In genomic region chr19:6465090-6465489, GRCm38 (mm10) we compare ENCODE assay signal across 11 mouse cellular contexts. TPM values are rescaled to one million over a fixed set of nuclear protein-coding genes. Genes with fewer than 3 reads are reported as not detected.
DNase-seq lines count a peak whose midpoint lies in the region; ATAC-seq and TF ChIP-seq lines count a peak whose summit lies in the region.
"Had no signal": no experiment of that assay in that cellular context is flagged by ENCODE, and none has a peak within 500 bp of the region (broad histone marks: within the 10 kb centered on the region; RNA-seq: fewer than 3 reads in every experiment).

No protein-coding gene starts in this region.

- TF ChIP-seq CTCF in layer of hippocampus, adult 2 months (conservative IDR thresholded peaks at IDR 0.05): no peak
- TF ChIP-seq CTCF in stomach, postnatal 0 days (IDR thresholded peaks at IDR 0.05; ENCODE audit: low read depth): no peak

- no peak overlapping the region for H3K4me3 ChIP-seq in layer of hippocampus, adult 2 months
- H3K4me3 ChIP-seq in embryonic facial prominence, embryonic 14.5 days (ENCODE audit: low read depth, low read length): no peak overlapping the region
- H3K4me3 ChIP-seq in midbrain, embryonic 10.5 days: no peak overlapping the region
- no peak overlapping the region for H3K4me3 ChIP-seq in stomach, postnatal 0 days (ENCODE audit: low read depth, low read length)

- H3K9me3 ChIP-seq in embryonic facial prominence, embryonic 14.5 days (ENCODE audit: control insufficient read depth, low read length): no peaks in the 10 kb centered on the region
- no peaks in the 10 kb centered on the region for H3K9me3 ChIP-seq in midbrain, embryonic 10.5 days (replicated peaks)
- H3K9me3 ChIP-seq in stomach, postnatal 0 days (ENCODE audit: control insufficient read depth, low read length): no peaks in the 10 kb centered on the region

- WGBS in embryonic facial prominence, embryonic 14.5 days: 31% methylated on average over 5 of the region's 5 CpGs
- WGBS in midbrain, embryonic 10.5 days: 46% methylated on average over 5 of the region's 5 CpGs
- WGBS in stomach, postnatal 0 days: 41% methylated on average over 5 of the region's 5 CpGs

- no peak for TF ChIP-seq EP300 in stomach, postnatal 0 days (optimal IDR thresholded peaks at IDR 0.05)

- no peak overlapping the region for H3K4me2 ChIP-seq in embryonic facial prominence, embryonic 14.5 days (ENCODE audit: low read depth, low read length)
- no peak overlapping the region for H3K4me2 ChIP-seq in stomach, postnatal 0 days (replicated peaks; ENCODE audit: low read depth)
- H3K4me2 ChIP-seq: liver, embryonic 11.5 days had no signal

- peaks cover 11% of the 10 kb centered on the region for H3K4me1 ChIP-seq in embryonic facial prominence, embryonic 14.5 days (ENCODE audit: control insufficient read depth, insufficient read depth, low read length)
- H3K4me1 ChIP-seq in midbrain, embryonic 10.5 days: peaks cover 48% of the 10 kb centered on the region
- no peaks in the 10 kb centered on the region for H3K4me1 ChIP-seq in stomach, postnatal 0 days (replicated peaks; ENCODE audit: control insufficient read depth, insufficient read depth)

- no peak for ATAC-seq in embryonic facial prominence, embryonic 14.5 days (ENCODE audit: low read depth)
- ATAC-seq in stomach, postnatal 0 days (ENCODE audit: low FRiP score, low TSS enrichment): peak; percentile 44; the same call in 1 of the 2 replicates
- no peak for ATAC-seq in inflammation-experienced regulatory T-cells, adult 6 months

- H3K9ac ChIP-seq in embryonic facial prominence, embryonic 14.5 days (ENCODE audit: low read depth, low read length): no peak overlapping the region
- no peak overlapping the region for H3K9ac ChIP-seq in stomach, postnatal 0 days (ENCODE audit: low read length)

- no peaks in the 10 kb centered on the region for H3K27me3 ChIP-seq in embryonic facial prominence, embryonic 14.5 days (replicated peaks; ENCODE audit: control insufficient read depth, insufficient read depth, low read length)
- peaks cover 23% of the 10 kb centered on the region for H3K27me3 ChIP-seq in midbrain, embryonic 10.5 days (ENCODE audit: low read depth, poor library complexity, severe bottlenecking)
- H3K27me3 ChIP-seq in stomach, postnatal 0 days (ENCODE audit: control insufficient read depth, insufficient read depth, low read length): no peaks in the 10 kb centered on the region

- no peak for DNase-seq in layer of hippocampus, adult 2 months (ENCODE audit: low spot score in 2 of 2)
- DNase-seq in layer of hippocampus, adult 9-11 months: no peak
- peak; percentile 8 for DNase-seq in embryonic facial prominence, embryonic 14.5 days (ENCODE audit: low spot score)
- DNase-seq in midbrain, embryonic 10.5 days (ENCODE audit: low spot score): no peak
- DNase-seq in stomach, postnatal 0 days (ENCODE audit: low spot score): no peak
- no peak for DNase-seq in right cerebral cortex, adult 2 months (ENCODE audit: low spot score in 2 of 2)
- DNase-seq: gastrocnemius, postnatal 10 days; heart, postnatal 36 days had no signal

- H3K27ac ChIP-seq in layer of hippocampus, adult 2 months: peak overlapping the region; percentile 62; the same call in 1 of the 2 replicates
- no peak overlapping the region for H3K27ac ChIP-seq in embryonic facial prominence, embryonic 14.5 days (replicated peaks; ENCODE audit: low read depth, low read length)
- peak overlapping the region; percentile 53 for H3K27ac ChIP-seq in midbrain, embryonic 10.5 days (replicated peaks)
- no peak overlapping the region for H3K27ac ChIP-seq in stomach, postnatal 0 days (replicated peaks)
- H3K27ac ChIP-seq: macrophage had no signal

- no peaks in the 10 kb centered on the region for H3K36me3 ChIP-seq in embryonic facial prominence, embryonic 14.5 days (ENCODE audit: control insufficient read depth, insufficient read depth, low read length)
- H3K36me3 ChIP-seq in midbrain, embryonic 10.5 days: no peaks in the 10 kb centered on the region
- no peaks in the 10 kb centered on the region for H3K36me3 ChIP-seq in stomach, postnatal 0 days (ENCODE audit: control insufficient read depth, insufficient read depth, low read length)

RNA-seq across cellular contexts. Expression of gene Nrxn2, which starts 46.6 kb away (rescaled TPM):
- total RNA-seq in layer of hippocampus, adult 2 months (2021): 100 to 1,000 TPM; 405 to 437 TPM
- 2.3 and 3.4 TPM in 2 replicates for polyA plus RNA-seq in embryonic facial prominence, embryonic 14.5 days (2014; fragmentation: Nextera tagmentation; extraction: Ambion mirVana)
- polyA plus RNA-seq in midbrain, embryonic 10.5 days (2016; fragmentation: Nextera tagmentation; extraction: Ambion mirVana): 5.1 and 7.2 TPM in 2 replicates
- polyA plus RNA-seq in stomach, postnatal 0 days (2015; fragmentation: Nextera tagmentation; extraction: Ambion mirVana): 0.83 and 1.3 TPM in 2 replicates
- polyA plus RNA-seq in inflammation-experienced regulatory T-cells, adult 6 months (2017; shearing (Covaris generic)): under 1 TPM in 1 of 3 experiments, not detected in 2; 0.26 TPM
- polyA plus RNA-seq: macrophage had no signal

Comparison
In these comparisons a context has a peak if more than half of its experiments do, and no peak if none do; other contexts are left out.
1. H3K27ac ChIP-seq: peak in layer of hippocampus, adult 2 months (single experiment) and midbrain, embryonic 10.5 days (single experiment); none in embryonic facial prominence, embryonic 14.5 days (single experiment) and stomach, postnatal 0 days (single experiment).